ENCODE assay signal across 8 mouse cellular contexts in genomic region chrX:7750432-7751116, GRCm38 (mm10). TPM values are rescaled to one million over a fixed set of nuclear protein-coding genes. Genes with fewer than 3 reads are reported as not detected.
DNase-seq lines count a peak whose midpoint lies in the region; ATAC-seq and TF ChIP-seq lines count a peak whose summit lies in the region.
"Had no signal": no experiment of that assay in that cellular context is flagged by ENCODE, and none has a peak within 500 bp of the region (broad histone marks: within the 10 kb centered on the region; RNA-seq: fewer than 3 reads in every experiment).

Ccdc120 (minus strand) TSS chrX:7750905.

- H3K4me3 ChIP-seq in bone marrow, adult 2 months (replicated peaks; ENCODE audit: control insufficient read depth, low read depth, low read length): peak within 1 kb of the TSS; percentile 11
- H3K4me3 ChIP-seq in embryonic fibroblast, embryonic 13.5 days (ENCODE audit: insufficient read depth, low read length): peak within 1 kb of the TSS; percentile 93
- peak within 1 kb of the TSS; percentile 69 for H3K4me3 ChIP-seq in layer of hippocampus, adult 2 months
- peak within 1 kb of the TSS; percentile 61 for H3K4me3 ChIP-seq in lung, embryonic 15.5 days

- no peak within 1 kb of the TSS for H3K27ac ChIP-seq in bone marrow, adult 2 months (ENCODE audit: control insufficient read depth, insufficient read depth, low read depth, low read length, poor library complexity)
- no peak within 1 kb of the TSS for H3K27ac ChIP-seq in embryonic fibroblast, embryonic 13.5 days (ENCODE audit: insufficient read depth, low read length)
- peak within 1 kb of the TSS; percentile 72 for H3K27ac ChIP-seq in layer of hippocampus, adult 2 months
- H3K27ac ChIP-seq in lung, embryonic 15.5 days: no peak within 1 kb of the TSS

- TF ChIP-seq POLR2A in bone marrow, adult 2 months (IDR thresholded peaks at IDR 0.05; ENCODE audit: borderline replicate concordance, control insufficient read depth, low read depth, low read length): no peak
- TF ChIP-seq POLR2A in embryonic fibroblast, embryonic 13.5 days (IDR thresholded peaks at IDR 0.05; ENCODE audit: low read depth, low read length): no peak

- TF ChIP-seq CTCF in bone marrow, adult 2 months (IDR thresholded peaks at IDR 0.05; ENCODE audit: control insufficient read depth, insufficient read depth, low read length): no peak
- TF ChIP-seq CTCF in embryonic fibroblast, embryonic 13.5 days (IDR thresholded peaks at IDR 0.05; ENCODE audit: borderline replicate concordance, insufficient read depth, low read length): no peak
- no peak for TF ChIP-seq CTCF in layer of hippocampus, adult 2 months (conservative IDR thresholded peaks at IDR 0.05)

- no peaks in the 10 kb centered on the region for H3K36me3 ChIP-seq in lung, embryonic 15.5 days

- peak; percentile 86 for ATAC-seq in lung, embryonic 15.5 days (ENCODE audit: borderline replicate concordance, extremely low read depth, low FRiP score, low TSS enrichment)

- peak; percentile 84 for DNase-seq in MN1 (ENCODE audit: low spot score)
- DNase-seq in heart, postnatal 14 days: peak; percentile 52 to 64
- peak; percentile 67 to 74 for DNase-seq in layer of hippocampus, adult 2 months (ENCODE audit: low spot score in 2 of 2)
- peak; percentile 88 for DNase-seq in retina, postnatal 1 day

- intact Hi-C loops in heart, postnatal 14 days (cut with DNase I): no loop called here

- H3K4me1 ChIP-seq in bone marrow, adult 2 months (ENCODE audit: control insufficient read depth, insufficient read depth, low read length): no peaks in the 10 kb centered on the region
- no peaks in the 10 kb centered on the region for H3K4me1 ChIP-seq in embryonic fibroblast, embryonic 13.5 days (ENCODE audit: control insufficient read depth, insufficient read depth, low read length)
- H3K4me1 ChIP-seq in lung, embryonic 15.5 days: 0 out of 2 replicates have a peak, but pooled peaks cover 6% of the 10 kb centered on the region

- peak within 1 kb of the TSS; percentile 65 for H3K9ac ChIP-seq in lung, embryonic 15.5 days

- H3K4me2 ChIP-seq in lung, embryonic 15.5 days: peak within 1 kb of the TSS; percentile 62

- 7% methylated on average over 50 of the region's 56 CpGs for WGBS in bone marrow, adult 2 months
- WGBS in lung, embryonic 15.5 days: 7% methylated on average over 55 of the region's 56 CpGs

- no peaks in the 10 kb centered on the region for H3K27me3 ChIP-seq in lung, embryonic 15.5 days

- H3K9me3 ChIP-seq in lung, embryonic 15.5 days: no peaks in the 10 kb centered on the region

RNA-seq across cellular contexts. Expression of gene Ccdc120, which starts in this region (rescaled TPM):
- 0.36 and 1.4 TPM in 2 replicates for polyA plus RNA-seq in bone marrow, adult 2 months (2011; ENCODE audit: insufficient read depth, insufficient read length, low replicate concordance, missing spikeins)
- polyA plus RNA-seq in embryonic fibroblast, embryonic 13.5 days (2011; ENCODE audit: insufficient read length, low read depth, missing spikeins): 2.5 and 3.5 TPM in 2 replicates
- total RNA-seq in heart, postnatal 14 days (2021): 1 to 10 TPM in 1 of 2 experiments, under 1 TPM in 1; 0.74 to 1.2 TPM
- total RNA-seq in layer of hippocampus, adult 2 months (2021): 10 to 100 TPM; 14.7 to 20.6 TPM
- 23.5 and 23.6 TPM in 2 replicates for polyA plus RNA-seq in lung, embryonic 15.5 days (2015; fragmentation: Nextera tagmentation; extraction: Ambion mirVana)
- total RNA-seq: neutrophil, adult 5-6 weeks had no signal

Comparison
In these comparisons a context has a peak if more than half of its experiments do, and no peak if none do; other contexts are left out.
1. RNA of gene Ccdc120 (total RNA-seq): 14.7 to 20.6 TPM in layer of hippocampus, adult 2 months; 0.74 to 1.2 TPM in heart, postnatal 14 days; every median in the first group is over 4 times any median in the second.
2. H3K4me3 ChIP-seq: peak in every context shown above with its lines; median percentile 93 in embryonic fibroblast, embryonic 13.5 days; 69 in layer of hippocampus, adult 2 months; 61 in lung, embryonic 15.5 days; 11 in bone marrow, adult 2 months.
3. Peak in every context shown above with its lines, with median percentiles within 50 percentile points of each other: DNase-seq.